Mouse (Mus musculus) liver, adult 2 months (tissue): ENCODE data around the gene Esrp2. TPM values are rescaled to one million over a fixed set of nuclear protein-coding genes. Genes with fewer than 3 reads are reported as not detected.
A peak's percentile ranks its signal among the peaks of the same experiment; 100 is the strongest.

Source experiments
- DNase-seq: peaks from one replicate; pipeline ENCODE4 v3.0.0-alpha.2; 2011; ENCODE audit warnings: low read depth, low spot score; ENCODE audit errors: extremely low read depth
- H3K27ac ChIP-seq: fragments of 200-500 bp; replicated peaks from 2 replicates; pipeline ENCODE4 v1.5.1; 2012; ENCODE audit warnings: low read depth, mild to moderate bottlenecking, control low read depth, inconsistent platforms, low read length; ENCODE audit not compliant: insufficient read depth
- H3K27me3 ChIP-seq: fragments of 200-500 bp; 2 replicates; pipeline ENCODE4 v1.6.1; 2012; ENCODE audit warnings: mild to moderate bottlenecking, moderate library complexity, low read length, inconsistent platforms; ENCODE audit not compliant: control insufficient read depth, insufficient read depth
- H3K36me3 ChIP-seq: fragments of 200-500 bp; 2 replicates; pipeline ENCODE4 v1.6.1; 2012; ENCODE audit warnings: low read length, inconsistent platforms; ENCODE audit not compliant: control insufficient read depth, insufficient read depth
- H3K4me1 ChIP-seq: fragments of 200-500 bp; 2 replicates; pipeline ENCODE4 v1.6.1; 2011; ENCODE audit warnings: low read length; ENCODE audit not compliant: control insufficient read depth, insufficient read depth
- H3K4me3 ChIP-seq: fragments of 200-500 bp; 2 replicates; pipeline ENCODE4 v1.5.1; 2011; ENCODE audit warnings: low read depth, mild to moderate bottlenecking, control low read depth, low read length, moderate library complexity; ENCODE audit not compliant: insufficient read depth
- H3K79me2 ChIP-seq: fragments of 200-500 bp; 2 replicates; pipeline ENCODE4 v1.6.1; 2012; ENCODE audit warnings: inconsistent platforms, mild to moderate bottlenecking, low read length, moderate library complexity; ENCODE audit not compliant: control insufficient read depth, insufficient read depth
- H3K9ac ChIP-seq: fragments of 200-500 bp; 2 replicates; pipeline ENCODE4 v1.6.1; 2012; ENCODE audit warnings: low read depth, mild to moderate bottlenecking, control low read depth, inconsistent platforms, low read length
- CTCF ChIP-seq: fragments of 200-500 bp; IDR thresholded peaks from 2 replicates; pipeline ENCODE4 v1.5.1; 2011; ENCODE audit warnings: low read depth, low read length, control low read depth
- POLR2A ChIP-seq: fragments of 200-500 bp; IDR thresholded peaks from 2 replicates; pipeline ENCODE4 v1.6.1; 2011; ENCODE audit warnings: low read length, control low read depth; ENCODE audit not compliant: insufficient read depth; ENCODE audit errors: extremely low read depth
- WGBS: fragments of 180-500 bp; shearing (Covaris S2); methylation state at CpG from one replicate; pipeline ENCODE4 v1.1.7; 2018; 5-methylcytosine and 5-hydroxymethylcytosine counted together
- polyA plus RNA-seq: library from polyadenylated mRNA; depleted of rRNA; stranded (reverse); fragments of >200 nt; gene quantifications from 2 replicates; pipeline ENCODE4 v1.2.3, GENCODE M21; 2012
- total RNA-seq: library from RNA; depleted of rRNA; stranded (reverse); fragments of >200 nt; gene quantifications from 2 replicates; pipeline ENCODE4 v1.2.3, GENCODE M21; 2014

Gene Esrp2
- total and polyA plus RNA-seq, 2 experiments: 43.6 to 86.2 TPM

DNA sequence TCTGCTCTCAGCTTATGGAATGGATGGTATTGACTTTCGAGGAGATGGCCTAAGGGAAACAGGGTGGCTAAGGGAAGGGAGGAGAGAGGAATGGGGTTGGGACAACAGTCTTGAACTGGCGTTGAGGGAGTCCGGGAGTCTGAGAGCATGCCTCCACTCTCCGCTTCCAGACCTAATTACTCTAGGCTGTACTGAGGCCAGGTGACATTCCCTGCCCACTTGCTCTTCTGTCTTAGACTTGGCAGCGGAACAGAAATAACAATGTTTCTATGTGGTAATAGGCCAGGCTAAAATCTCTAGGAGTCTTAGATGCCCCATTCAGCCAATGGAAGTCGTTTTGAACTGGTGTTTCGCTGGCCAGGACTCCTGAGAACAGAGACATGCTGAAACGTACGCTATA is 14.3 kb upstream of the Esrp2 start:
- 41% methylated on average over 9 of the region's 9 CpGs for WGBS
- peak overlapping the region; percentile 82; the same call in 1 of the 2 replicates for H3K9ac ChIP-seq
- peaks cover 2% of the 10 kb centered on the region; the same call in 1 of the 2 replicates for H3K36me3 ChIP-seq
- H3K27me3 ChIP-seq: no peaks in the 10 kb centered on the region
- no peaks in the 10 kb centered on the region for H3K79me2 ChIP-seq
- TF ChIP-seq CTCF (no peak), POLR2A (no peak)
- peak; percentile 74 for DNase-seq
- H3K4me1 ChIP-seq: peaks cover 13% of the 10 kb centered on the region
- H3K27ac ChIP-seq: 0 out of 2 replicates have a peak overlapping the region, but pooled peaks have one; percentile 1
- peak overlapping the region; percentile 80 for H3K4me3 ChIP-seq

DNA sequence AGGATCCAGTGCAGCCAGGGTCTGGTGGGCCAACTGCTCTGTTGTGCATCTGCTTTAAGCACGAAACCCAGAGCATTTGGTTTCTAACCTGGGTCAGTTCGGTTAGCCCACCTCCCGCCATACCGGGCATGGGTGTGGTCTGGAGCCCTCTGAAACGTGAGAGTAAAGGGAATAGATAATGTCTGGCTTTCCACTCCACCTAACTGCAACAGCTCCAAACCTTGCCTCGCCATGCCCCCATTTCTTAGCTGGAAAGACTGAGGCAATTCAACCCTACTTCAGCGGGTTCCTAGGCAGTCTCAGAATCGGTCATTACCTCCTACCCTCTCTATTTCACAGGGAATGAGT is 13.9 kb upstream of the Esrp2 start:
- H3K36me3 ChIP-seq: peaks cover 2% of the 10 kb centered on the region; the same call in 1 of the 2 replicates
- H3K9ac ChIP-seq: peak overlapping the region; percentile 82
- H3K4me1 ChIP-seq: peaks cover 13% of the 10 kb centered on the region
- no peak for DNase-seq
- TF ChIP-seq POLR2A: no peak
- WGBS: 30% methylated on average over 8 of the region's 8 CpGs
- H3K79me2 ChIP-seq: no peaks in the 10 kb centered on the region
- no peaks in the 10 kb centered on the region for H3K27me3 ChIP-seq
- peak overlapping the region; percentile 33 for H3K27ac ChIP-seq
- peak overlapping the region; percentile 80 for H3K4me3 ChIP-seq

DNA sequence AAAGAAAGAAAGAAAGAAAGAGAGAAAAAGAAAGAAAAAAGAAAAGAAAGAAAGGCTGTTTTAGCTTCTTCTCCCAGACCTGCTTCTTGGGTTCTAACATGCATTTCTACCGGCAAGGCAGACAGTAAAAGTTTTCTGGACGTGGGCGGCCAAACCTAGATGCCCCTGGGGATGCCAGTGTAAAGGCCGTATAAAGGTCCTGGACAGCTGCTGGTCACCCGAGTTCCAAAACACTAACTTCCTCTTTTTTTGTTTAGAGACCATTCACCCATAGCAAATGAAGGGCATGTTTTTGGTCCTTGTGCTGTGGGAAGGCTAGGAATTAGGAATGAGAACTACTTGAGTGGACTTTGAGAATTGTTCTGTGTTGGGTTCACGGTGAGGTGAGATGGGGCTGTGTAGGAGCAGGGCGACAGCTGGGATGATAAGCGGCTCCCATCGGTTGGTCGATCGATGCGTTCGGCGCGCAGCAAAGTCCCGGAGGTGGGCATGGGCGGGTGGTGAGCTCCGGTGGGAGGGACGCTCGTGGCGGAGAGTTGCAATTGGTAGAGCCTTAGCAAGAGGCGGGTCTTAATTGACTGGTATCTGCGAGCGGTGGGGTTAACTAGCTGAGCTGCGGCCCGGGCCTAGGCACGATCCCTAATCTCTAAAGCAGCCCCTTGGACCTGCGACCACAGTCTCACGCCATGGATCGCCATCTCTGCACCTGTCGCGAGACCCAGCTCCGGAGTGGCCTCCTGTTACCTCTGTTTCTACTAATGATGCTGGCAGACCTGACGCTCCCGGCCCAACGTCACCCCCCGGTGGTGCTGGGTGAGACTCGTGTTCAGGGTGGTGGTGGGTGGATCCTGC is 13.3 kb upstream of the Esrp2 start, which contains the start of gene Pla2g15:
Gene Pla2g15 (plus strand): TSS at position 599 of the 852 bp plus-strand sequence.
- DNase-seq: peak; percentile 91
- Histone ChIP-seq H3K9ac (peak within 1 kb of the TSS; percentile 82), H3K36me3 (peaks cover 2% of the 10 kb centered on the region; the same call in 1 of the 2 replicates), H3K4me3 (peak within 1 kb of the TSS; percentile 80), H3K79me2 (no peaks in the 10 kb centered on the region), H3K27me3 (no peaks in the 10 kb centered on the region), H3K4me1 (peaks cover 13% of the 10 kb centered on the region), H3K27ac (peak within 1 kb of the TSS; percentile 87)
- TF ChIP-seq POLR2A (peak; percentile 54; the same call in 1 of the 2 replicates), CTCF (no peak)
- under 1% methylated on average over 38 of the region's 38 CpGs for WGBS

DNA sequence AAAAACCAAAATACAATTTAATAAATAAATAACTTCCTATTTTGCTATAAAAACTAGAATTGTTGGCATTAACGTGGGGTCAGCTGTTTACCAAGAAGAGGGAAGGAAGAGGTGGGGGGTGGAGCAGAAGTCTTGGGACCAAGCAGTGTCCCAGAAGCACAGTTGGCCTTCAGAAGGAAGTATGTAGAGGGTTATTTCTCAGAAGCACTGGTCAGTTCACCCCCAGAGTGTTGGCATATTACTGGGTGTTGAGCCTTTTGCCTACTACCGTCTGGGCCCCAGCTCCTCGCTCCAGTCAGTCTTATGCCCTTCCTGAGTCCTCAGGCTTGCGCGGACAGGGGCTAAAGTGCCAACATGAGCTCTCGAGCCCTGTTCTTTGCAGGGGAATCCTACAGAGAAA is 12.3 kb upstream of the Esrp2 start:
- H3K4me1 ChIP-seq: peaks cover 13% of the 10 kb centered on the region
- H3K9ac ChIP-seq: no peak overlapping the region
- peak overlapping the region; percentile 87 for H3K27ac ChIP-seq
- H3K36me3 ChIP-seq: no peaks in the 10 kb centered on the region
- H3K79me2 ChIP-seq: no peaks in the 10 kb centered on the region
- no peak for DNase-seq
- WGBS: 87% methylated on average over 6 of the region's 6 CpGs
- no peaks in the 10 kb centered on the region for H3K27me3 ChIP-seq
- TF ChIP-seq POLR2A (no peak), CTCF (no peak)
- H3K4me3 ChIP-seq: no peak overlapping the region

DNA sequence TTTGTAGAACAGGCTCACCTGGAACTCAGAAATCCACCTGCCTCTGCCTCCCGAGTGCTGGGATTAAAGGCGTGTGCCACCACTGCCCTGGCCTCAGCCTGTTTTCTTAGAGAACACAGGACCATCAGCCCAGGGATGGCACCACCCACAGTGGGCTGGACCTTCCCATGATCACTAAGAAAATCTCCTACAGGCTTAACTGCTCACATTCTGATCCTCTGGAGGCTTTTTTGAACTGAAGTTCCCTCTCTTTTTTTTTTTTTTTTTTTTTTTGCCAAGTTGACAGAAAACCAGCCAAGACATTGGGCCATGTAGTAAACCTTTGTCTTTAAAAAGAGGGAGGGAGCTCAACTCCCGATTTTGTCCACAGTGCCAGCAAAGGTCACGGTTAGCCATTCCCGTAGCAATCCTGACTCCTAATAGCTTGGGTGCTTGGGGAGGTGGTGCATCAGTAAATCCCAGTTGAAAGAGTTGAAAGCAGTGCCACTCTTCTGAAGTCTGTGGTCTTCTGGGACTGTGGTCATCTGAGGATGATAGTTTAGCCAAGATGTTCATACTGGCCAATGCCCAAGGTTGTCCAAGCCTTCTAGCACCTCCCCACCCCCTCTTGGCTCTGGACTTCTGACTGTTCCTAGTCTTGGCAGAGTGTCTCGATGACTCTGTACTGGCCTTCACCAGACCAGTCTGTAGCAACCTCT is 11.2 kb upstream of the Esrp2 start:
- 24% methylated on average over 6 of the region's 6 CpGs for WGBS
- H3K27ac ChIP-seq: peak overlapping the region; percentile 87
- TF ChIP-seq CTCF (no peak), POLR2A (no peak)
- peak; percentile 95 for DNase-seq
- H3K79me2 ChIP-seq: no peaks in the 10 kb centered on the region
- H3K4me1 ChIP-seq: peaks cover 13% of the 10 kb centered on the region
- H3K27me3 ChIP-seq: no peaks in the 10 kb centered on the region
- no peaks in the 10 kb centered on the region for H3K36me3 ChIP-seq
- H3K4me3 ChIP-seq: no peak overlapping the region
- no peak overlapping the region for H3K9ac ChIP-seq
